Mouse (Mus musculus) embryonic facial prominence, embryonic 13.5 days (tissue): ENCODE data around the gene Rsg1. TPM values are rescaled to one million over a fixed set of nuclear protein-coding genes. Genes with fewer than 3 reads are reported as not detected.

Source experiments
- ATAC-seq: fragments of 200-750 bp; cut with Nextera tagmentation; 2 replicates; pipeline ENCODE4 v1.8.0; 2017; ENCODE audit warnings: low read depth; ENCODE audit not compliant: insufficient number of reproducible peaks, insufficient read depth, low FRiP score, low TSS enrichment
- H3K27ac ChIP-seq: fragments of 300-500 bp; sonication (generic); 2 replicates; pipeline ENCODE4 v1.5.1; 2015; ENCODE audit warnings: moderate library complexity, mild to moderate bottlenecking, inconsistent platforms
- H3K27me3 ChIP-seq: fragments of 300-500 bp; sonication (generic); 2 replicates; pipeline ENCODE4 v1.6.1; 2015; ENCODE audit warnings: mild to moderate bottlenecking, inconsistent platforms
- H3K36me3 ChIP-seq: fragments of 300-500 bp; sonication (generic); 2 replicates; pipeline ENCODE4 v1.6.1; 2015; ENCODE audit warnings: mild to moderate bottlenecking, inconsistent platforms
- H3K4me1 ChIP-seq: fragments of 300-500 bp; sonication (generic); 2 replicates; pipeline ENCODE4 v1.6.1; 2015; ENCODE audit warnings: inconsistent platforms
- H3K4me2 ChIP-seq: fragments of 300-500 bp; sonication (generic); 2 replicates; pipeline ENCODE4 v1.6.1; 2015; ENCODE audit warnings: moderate library complexity, mild to moderate bottlenecking, inconsistent platforms
- H3K4me3 ChIP-seq: fragments of 300-500 bp; sonication (generic); 2 replicates; pipeline ENCODE4 v1.5.1; 2015; ENCODE audit warnings: mild to moderate bottlenecking, inconsistent platforms
- H3K9ac ChIP-seq: fragments of 300-500 bp; sonication (generic); 2 replicates; pipeline ENCODE4 v1.6.1; 2015; ENCODE audit warnings: mild to moderate bottlenecking, inconsistent platforms
- H3K9me3 ChIP-seq: fragments of 300-500 bp; sonication (generic); 2 replicates; pipeline ENCODE4 v1.6.1; 2016; ENCODE audit warnings: inconsistent platforms
- WGBS: fragments of 180-500 bp; shearing (Covaris S2); methylation state at CpG from one replicate; pipeline ENCODE4 v1.1.7; 2015; ENCODE audit warnings: mixed read lengths; 5-methylcytosine and 5-hydroxymethylcytosine counted together
- polyA plus RNA-seq: library from polyadenylated mRNA; unstranded; fragments of >200 nt; fragmentation: Nextera tagmentation; extraction: Ambion mirVana; gene quantifications from 2 replicates; pipeline ENCODE4 v1.2.1, GENCODE M21; 2015

Gene Rsg1
- polyA plus RNA-seq, 1 experiment from 2014 or later: 7.4 TPM

GRCm38 (mm10) chr4:141248614-141248978, 34.8 kb downstream of the Rsg1 start:
- Histone ChIP-seq H3K9ac (0 out of 2 replicates have a peak overlapping the region, but pooled peaks have one; percentile 21), H3K9me3 (no peaks in the 10 kb centered on the region), H3K4me1 (peaks cover 52% of the 10 kb centered on the region), H3K4me2 (peak overlapping the region; percentile 71), H3K36me3 (peaks cover 22% of the 10 kb centered on the region), H3K27me3 (peaks cover 63% of the 10 kb centered on the region), H3K4me3 (peak overlapping the region; percentile 49), H3K27ac (no peak overlapping the region)
- WGBS: 8% methylated on average over 11 of the region's 11 CpGs
- 0 out of 2 replicates have a peak, but pooled peaks have one; percentile 6 for ATAC-seq

DNA sequence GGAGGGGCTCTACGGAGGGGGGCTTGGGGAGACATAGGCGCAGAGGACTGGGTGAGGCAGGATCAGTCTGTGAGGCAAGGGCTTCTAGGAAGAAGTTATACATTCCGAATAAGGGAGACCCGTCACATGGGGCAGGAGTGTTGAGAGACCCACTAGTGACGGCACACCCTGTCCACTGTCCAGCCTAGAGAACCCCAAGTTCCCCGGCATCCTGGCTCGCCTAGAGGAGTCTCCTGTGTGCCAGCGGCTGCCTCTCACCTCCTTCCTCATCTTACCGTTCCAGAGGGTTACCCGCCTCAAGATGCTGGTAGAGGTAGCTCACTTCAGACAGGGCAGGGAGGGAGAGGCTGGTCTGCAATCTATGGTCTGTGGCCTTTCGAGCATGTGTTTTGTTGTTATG, 35.6 kb downstream of the Rsg1 start:
- H3K9me3 ChIP-seq: no peaks in the 10 kb centered on the region
- H3K4me3 ChIP-seq: no peak overlapping the region
- ATAC-seq: no peak
- H3K4me1 ChIP-seq: peaks cover 49% of the 10 kb centered on the region
- H3K9ac ChIP-seq: no peak overlapping the region
- H3K27me3 ChIP-seq: peaks cover 60% of the 10 kb centered on the region
- no peak overlapping the region for H3K27ac ChIP-seq
- 74% methylated on average over 11 of the region's 11 CpGs for WGBS
- peaks cover 25% of the 10 kb centered on the region for H3K36me3 ChIP-seq
- no peak overlapping the region for H3K4me2 ChIP-seq

DNA sequence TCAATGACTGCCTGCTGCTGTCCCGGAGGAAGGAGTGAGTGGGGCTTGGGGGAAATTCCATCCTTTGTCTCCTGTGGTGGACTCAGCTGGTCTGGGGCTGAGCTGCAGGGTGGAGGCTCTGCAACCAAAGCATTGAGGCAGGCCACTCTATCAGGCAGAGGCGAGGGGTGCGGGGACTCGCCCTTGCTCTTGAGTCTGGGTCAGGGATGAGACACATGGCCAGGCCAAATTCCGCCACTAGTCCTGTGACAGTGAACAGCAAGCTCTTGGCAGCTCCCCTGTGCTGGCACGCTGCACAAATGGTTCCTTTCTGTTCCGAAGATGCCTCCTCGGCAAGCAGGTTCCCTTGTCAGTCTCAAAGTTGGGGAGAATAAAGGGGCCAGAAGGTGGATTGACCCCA, 37.3 kb downstream of the Rsg1 start:
- peaks cover 36% of the 10 kb centered on the region for H3K4me1 ChIP-seq
- H3K4me2 ChIP-seq: no peak overlapping the region
- H3K4me3 ChIP-seq: no peak overlapping the region
- no peak overlapping the region for H3K27ac ChIP-seq
- H3K9ac ChIP-seq: no peak overlapping the region
- 82% methylated on average over 8 of the region's 8 CpGs for WGBS
- peaks cover 31% of the 10 kb centered on the region for H3K36me3 ChIP-seq
- H3K9me3 ChIP-seq: no peaks in the 10 kb centered on the region
- peaks cover 48% of the 10 kb centered on the region for H3K27me3 ChIP-seq
- no peak for ATAC-seq

- Histone ChIP-seq H3K9ac (no peak overlapping the region), H3K36me3 (peaks cover 47% of the 10 kb centered on the region), H3K4me1 (peaks cover 21% of the 10 kb centered on the region), H3K27ac (no peak overlapping the region), H3K9me3 (no peaks in the 10 kb centered on the region), H3K27me3 (peaks cover 32% of the 10 kb centered on the region), H3K4me3 (no peak overlapping the region), H3K4me2 (no peak overlapping the region)
- ATAC-seq: no peak
- 58% methylated on average over 2 of the region's 2 CpGs for WGBS
Observed at GRCm38 (mm10) chr4:141252641-141253040, 38.9 kb downstream of the Rsg1 start.

- no peak overlapping the region for H3K4me3 ChIP-seq
- no peak for ATAC-seq
- H3K4me2 ChIP-seq: 0 out of 2 replicates have a peak overlapping the region, but pooled peaks have one; percentile 3
- H3K9ac ChIP-seq: no peak overlapping the region
- H3K36me3 ChIP-seq: peaks cover 45% of the 10 kb centered on the region
- peak overlapping the region; percentile 34 for H3K27ac ChIP-seq
- no peaks in the 10 kb centered on the region for H3K9me3 ChIP-seq
- 71% methylated on average over 16 of the region's 16 CpGs for WGBS
- H3K4me1 ChIP-seq: peaks cover 8% of the 10 kb centered on the region; the same call in 1 of the 2 replicates
- H3K27me3 ChIP-seq: peaks cover 16% of the 10 kb centered on the region
Observed at GRCm38 (mm10) chr4:141254234-141254633, 40.5 kb downstream of the Rsg1 start.

- H3K27me3 ChIP-seq: no peaks in the 10 kb centered on the region
- H3K36me3 ChIP-seq: peaks cover 26% of the 10 kb centered on the region
- no peak for ATAC-seq
- H3K4me3 ChIP-seq: no peak overlapping the region
- no peaks in the 10 kb centered on the region for H3K9me3 ChIP-seq
- H3K27ac ChIP-seq: no peak overlapping the region
- WGBS: 69% methylated on average over 5 of the region's 5 CpGs
- H3K4me1 ChIP-seq: peaks cover 18% of the 10 kb centered on the region
- no peak overlapping the region for H3K9ac ChIP-seq
- H3K4me2 ChIP-seq: no peak overlapping the region
Observed at GRCm38 (mm10) chr4:141257440-141257839, 43.7 kb downstream of the Rsg1 start.

GRCm38 (mm10) chr4:141259413-141259812, 45.7 kb downstream of the Rsg1 start:
- WGBS: 72% methylated on average over 12 of the region's 12 CpGs
- ATAC-seq: no peak
- Histone ChIP-seq H3K27ac (peak overlapping the region; percentile 28; the same call in 1 of the 2 replicates), H3K27me3 (no peaks in the 10 kb centered on the region), H3K4me1 (peaks cover 12% of the 10 kb centered on the region), H3K4me2 (0 out of 2 replicates have a peak overlapping the region, but pooled peaks have one; percentile 44), H3K9me3 (no peaks in the 10 kb centered on the region), H3K9ac (no peak overlapping the region), H3K4me3 (no peak overlapping the region), H3K36me3 (peaks cover 22% of the 10 kb centered on the region)

GRCm38 (mm10) chr4:141260007-141260723, 46.4 kb downstream of the Rsg1 start:
- H3K4me3 ChIP-seq: no peak overlapping the region

GRCm38 (mm10) chr4:141262906-141263637, 49.3 kb downstream of the Rsg1 start:
- H3K9ac ChIP-seq: no peak overlapping the region

More at GRCm38 (mm10) chr4:141260007-141260723, 46.4 kb downstream of the Rsg1 start:
- WGBS: 53% methylated on average over 16 of the region's 16 CpGs
- Histone ChIP-seq H3K27me3 (no peaks in the 10 kb centered on the region), H3K9ac (no peak overlapping the region), H3K4me1 (peaks cover 10% of the 10 kb centered on the region), H3K27ac (no peak overlapping the region), H3K36me3 (peaks cover 17% of the 10 kb centered on the region), H3K9me3 (no peaks in the 10 kb centered on the region), H3K4me2 (peak overlapping the region; percentile 44)
- ATAC-seq: peak; percentile 56; the same call in 1 of the 2 replicates

GRCm38 (mm10) chr4:141265979-141266637, 52.4 kb downstream of the Rsg1 start:
- Histone ChIP-seq H3K4me1 (no peaks in the 10 kb centered on the region), H3K27ac (no peak overlapping the region), H3K4me2 (no peak overlapping the region), H3K9me3 (no peaks in the 10 kb centered on the region), H3K36me3 (no peaks in the 10 kb centered on the region), H3K9ac (no peak overlapping the region), H3K4me3 (no peak overlapping the region), H3K27me3 (no peaks in the 10 kb centered on the region)
- WGBS: 95% methylated on average over 3 of the region's 3 CpGs
- no peak for ATAC-seq

More at GRCm38 (mm10) chr4:141262906-141263637, 49.3 kb downstream of the Rsg1 start:
- Histone ChIP-seq H3K4me2 (no peak overlapping the region), H3K9me3 (no peaks in the 10 kb centered on the region), H3K36me3 (no peaks in the 10 kb centered on the region), H3K4me3 (no peak overlapping the region), H3K27me3 (no peaks in the 10 kb centered on the region), H3K4me1 (peaks cover 10% of the 10 kb centered on the region), H3K27ac (no peak overlapping the region)
- ATAC-seq: no peak
- WGBS: 69% methylated on average over 10 of the region's 10 CpGs

- no peaks in the 10 kb centered on the region; the same call in 1 of the 2 replicates for H3K4me1 ChIP-seq
- no peaks in the 10 kb centered on the region for H3K36me3 ChIP-seq
- H3K27ac ChIP-seq: no peak overlapping the region
- no peak overlapping the region for H3K9ac ChIP-seq
- no peak for ATAC-seq
- no peak overlapping the region for H3K4me2 ChIP-seq
- H3K4me3 ChIP-seq: no peak overlapping the region
- H3K9me3 ChIP-seq: no peaks in the 10 kb centered on the region
- WGBS: 78% methylated on average over 3 of the region's 3 CpGs
- H3K27me3 ChIP-seq: no peaks in the 10 kb centered on the region
Observed at GRCm38 (mm10) chr4:141267250-141267649, 53.5 kb downstream of the Rsg1 start.
